Comparison of ENCODE assay signal across 14 mouse cellular contexts in genomic region chr11:96338957-96339855, GRCm38 (mm10). TPM values are rescaled to one million over a fixed set of nuclear protein-coding genes. Genes with fewer than 3 reads are reported as not detected.
DNase-seq lines count a peak whose midpoint lies in the region; ATAC-seq lines count a peak whose summit lies in the region.
"Had no signal": no experiment of that assay in that cellular context is flagged by ENCODE, and none has a peak within 500 bp of the region (broad histone marks: within the 10 kb centered on the region; RNA-seq: fewer than 3 reads in every experiment).

No protein-coding gene starts in this region.

- peaks cover 96% of the 10 kb centered on the region for H3K27me3 ChIP-seq in heart, embryonic 15.5 days
- peaks cover 25% of the 10 kb centered on the region for H3K27me3 ChIP-seq in hindbrain, embryonic 16.5 days (replicated peaks; ENCODE audit: control insufficient read depth, insufficient read depth, low read length)
- H3K27me3 ChIP-seq in neural tube, embryonic 11.5 days (ENCODE audit: control insufficient read depth, insufficient read depth, low read length) = no peaks in the 10 kb centered on the region

- no peak for ATAC-seq in heart, embryonic 15.5 days (replicated peaks; ENCODE audit: insufficient number of reproducible peaks, insufficient read depth, low FRiP score, low read depth)
- no peak for ATAC-seq in hindbrain, embryonic 16.5 days
- ATAC-seq in neural tube, embryonic 11.5 days (ENCODE audit: insufficient read depth, low FRiP score, low TSS enrichment) = no peak

- peak overlapping the region; percentile 60; the same call in 1 of the 2 replicates for H3K27ac ChIP-seq in heart, embryonic 15.5 days
- H3K27ac ChIP-seq in hindbrain, embryonic 16.5 days (ENCODE audit: low read depth, low read length) = peak overlapping the region; percentile 91
- H3K27ac ChIP-seq in neural tube, embryonic 11.5 days (ENCODE audit: low read depth, low read length) = peak overlapping the region; percentile 100
- H3K27ac ChIP-seq: embryonic facial prominence, embryonic 15.5 days; midbrain, embryonic 10.5 days had no signal

- no peak for DNase-seq in heart, postnatal 4 days
- DNase-seq in adrenal gland, postnatal 10 days = peak; percentile 22
- peak; percentile 54 for DNase-seq in neural tube, embryonic 11.5 days (ENCODE audit: low spot score)
- DNase-seq in right cerebral cortex, adult 18-20 months = no peak
- DNase-seq in cerebellum, adult 18-20 months = no peak
- DNase-seq in cerebellum, adult 11 months = no peak
- DNase-seq: cerebellum, postnatal 25 days had no signal

- WGBS in heart, embryonic 15.5 days = 42% methylated on average over 7 of the region's 7 CpGs
- WGBS in hindbrain, embryonic 16.5 days = 16% methylated on average over 7 of the region's 7 CpGs
- WGBS in neural tube, embryonic 11.5 days = 9% methylated on average over 7 of the region's 7 CpGs

- no peak overlapping the region for H3K9ac ChIP-seq in heart, embryonic 15.5 days
- H3K9ac ChIP-seq in hindbrain, embryonic 16.5 days (ENCODE audit: low read depth, low read length) = peak overlapping the region; percentile 3; the same call in 1 of the 2 replicates
- H3K9ac ChIP-seq in neural tube, embryonic 11.5 days (ENCODE audit: low read length) = peak overlapping the region; percentile 100
- H3K9ac ChIP-seq: embryonic facial prominence, embryonic 15.5 days had no signal

- peak overlapping the region; percentile 9; the same call in 1 of the 2 replicates for H3K4me2 ChIP-seq in heart, embryonic 15.5 days
- H3K4me2 ChIP-seq in hindbrain, embryonic 16.5 days (ENCODE audit: low read length) = peak overlapping the region; percentile 62
- peak overlapping the region; percentile 100 for H3K4me2 ChIP-seq in neural tube, embryonic 11.5 days (ENCODE audit: low read depth)
- H3K4me2 ChIP-seq: embryonic facial prominence, embryonic 15.5 days had no signal

- H3K9me3 ChIP-seq in heart, embryonic 15.5 days (replicated peaks) = no peaks in the 10 kb centered on the region
- H3K9me3 ChIP-seq in hindbrain, embryonic 16.5 days (ENCODE audit: control insufficient read depth, low read length) = no peaks in the 10 kb centered on the region
- no peaks in the 10 kb centered on the region for H3K9me3 ChIP-seq in neural tube, embryonic 11.5 days (ENCODE audit: control insufficient read depth, low read length)
- H3K9me3 ChIP-seq: embryonic facial prominence, embryonic 15.5 days; midbrain, embryonic 10.5 days had no signal

- H3K36me3 ChIP-seq in heart, embryonic 15.5 days = no peaks in the 10 kb centered on the region
- no peaks in the 10 kb centered on the region for H3K36me3 ChIP-seq in hindbrain, embryonic 16.5 days (ENCODE audit: control insufficient read depth, insufficient read depth, low read length)
- peaks cover 3% of the 10 kb centered on the region; the same call in 1 of the 2 replicates for H3K36me3 ChIP-seq in neural tube, embryonic 11.5 days (ENCODE audit: control insufficient read depth, insufficient read depth, low read length)
- H3K36me3 ChIP-seq: embryonic facial prominence, embryonic 15.5 days; midbrain, embryonic 10.5 days had no signal

- peaks cover 14% of the 10 kb centered on the region for H3K4me1 ChIP-seq in heart, embryonic 15.5 days (replicated peaks)
- H3K4me1 ChIP-seq in hindbrain, embryonic 16.5 days (ENCODE audit: control insufficient read depth, insufficient read depth, low read depth, low read length) = peaks cover 7% of the 10 kb centered on the region
- H3K4me1 ChIP-seq in neural tube, embryonic 11.5 days (ENCODE audit: control insufficient read depth, insufficient read depth, low read length) = peaks cover 85% of the 10 kb centered on the region

- H3K4me3 ChIP-seq in heart, embryonic 15.5 days = no peak overlapping the region
- H3K4me3 ChIP-seq in hindbrain, embryonic 16.5 days (ENCODE audit: low read length) = peak overlapping the region; percentile 6; the same call in 1 of the 2 replicates
- H3K4me3 ChIP-seq in neural tube, embryonic 11.5 days (ENCODE audit: low read depth, low read length) = peak overlapping the region; percentile 60
- H3K4me3 ChIP-seq: embryonic facial prominence, embryonic 15.5 days; midbrain, embryonic 10.5 days had no signal

RNA-seq across cellular contexts. Expression of gene Hoxb2, which starts 11.1 kb away (rescaled TPM):
- 3.7 and 6.8 TPM in 2 replicates for polyA plus RNA-seq in heart, embryonic 15.5 days (2015; fragmentation: Nextera tagmentation; extraction: Ambion mirVana)
- 1 to 10 TPM; 1.3 to 2.2 TPM for total RNA-seq in heart, postnatal 4 days (2021)
- 10 to 100 TPM; 16.3 to 16.7 TPM for total RNA-seq in adrenal gland, postnatal 10 days (2021)
- polyA plus RNA-seq in hindbrain, embryonic 16.5 days (2015; fragmentation: Nextera tagmentation; extraction: Ambion mirVana) = 20.0 and 20.8 TPM in 2 replicates
- polyA plus RNA-seq in neural tube, embryonic 11.5 days (2014; fragmentation: Nextera tagmentation; extraction: Ambion mirVana) = 88.2 and 89.0 TPM in 2 replicates
- polyA plus RNA-seq: frontal cortex, adult 2 months had no signal

RNA-seq across cellular contexts. Expression of gene Hoxb3, which starts 16.1 kb away (rescaled TPM):
- 0.71 and 0.98 TPM in 2 replicates for polyA plus RNA-seq in heart, embryonic 15.5 days (2015; fragmentation: Nextera tagmentation; extraction: Ambion mirVana)
- total RNA-seq in heart, postnatal 4 days (2021) = 1 to 10 TPM; 1.4 to 1.5 TPM
- total RNA-seq in adrenal gland, postnatal 10 days (2021) = 10 to 100 TPM; 13.7 to 24.8 TPM
- polyA plus RNA-seq in hindbrain, embryonic 16.5 days (2015; fragmentation: Nextera tagmentation; extraction: Ambion mirVana) = 4.8 and 5.6 TPM in 2 replicates
- polyA plus RNA-seq in neural tube, embryonic 11.5 days (2014; fragmentation: Nextera tagmentation; extraction: Ambion mirVana) = 10.3 and 14.2 TPM in 2 replicates
- polyA plus RNA-seq: frontal cortex, adult 2 months; midbrain, embryonic 10.5 days had no signal

RNA-seq across cellular contexts. Expression of gene Hoxb4, which starts 21.1 kb away (rescaled TPM):
- 0.31 and 0.70 TPM in 2 replicates for polyA plus RNA-seq in heart, embryonic 15.5 days (2015; fragmentation: Nextera tagmentation; extraction: Ambion mirVana)
- 1 to 10 TPM in 1 of 2 experiments, under 1 TPM in 1; 0.74 to 1.0 TPM for total RNA-seq in heart, postnatal 4 days (2021)
- 10 to 100 TPM in 1 of 2 experiments, 1 to 10 TPM in 1; 8.4 to 15.9 TPM for total RNA-seq in adrenal gland, postnatal 10 days (2021)
- 2.5 and 3.3 TPM in 2 replicates for polyA plus RNA-seq in hindbrain, embryonic 16.5 days (2015; fragmentation: Nextera tagmentation; extraction: Ambion mirVana)
- 3.1 and 3.8 TPM in 2 replicates for polyA plus RNA-seq in neural tube, embryonic 11.5 days (2014; fragmentation: Nextera tagmentation; extraction: Ambion mirVana)
- polyA plus RNA-seq: frontal cortex, adult 2 months; midbrain, embryonic 10.5 days had no signal

RNA-seq across cellular contexts. Expression of gene Hoxb1, which starts 26.3 kb away (rescaled TPM):
- polyA plus RNA-seq in heart, embryonic 15.5 days (2015; fragmentation: Nextera tagmentation; extraction: Ambion mirVana) = not detected in 2 replicates
- not detected for total RNA-seq in heart, postnatal 4 days (2021)
- total RNA-seq in adrenal gland, postnatal 10 days (2021) = not detected
- polyA plus RNA-seq in hindbrain, embryonic 16.5 days (2015; fragmentation: Nextera tagmentation; extraction: Ambion mirVana) = 0.21 and 0.35 TPM in 2 replicates
- 15.7 and 17.2 TPM in 2 replicates for polyA plus RNA-seq in neural tube, embryonic 11.5 days (2014; fragmentation: Nextera tagmentation; extraction: Ambion mirVana)
- total RNA-seq: heart, adult 8-10 months had no signal
- polyA plus RNA-seq: embryonic facial prominence, embryonic 15.5 days; frontal cortex, adult 2 months; spleen, adult 2 months had no signal

RNA-seq across cellular contexts. Expression of gene Hoxb5, which starts 36.1 kb away (rescaled TPM):
- polyA plus RNA-seq in heart, embryonic 15.5 days (2015; fragmentation: Nextera tagmentation; extraction: Ambion mirVana) = 1.4 and 3.3 TPM in 2 replicates
- total RNA-seq in heart, postnatal 4 days (2021) = under 1 TPM in 1 of 2 experiments, not detected in 1; 0.32 TPM
- total RNA-seq in adrenal gland, postnatal 10 days (2021) = 10 to 100 TPM; 12.1 to 17.1 TPM
- 120 and 133 TPM in 2 replicates for polyA plus RNA-seq in hindbrain, embryonic 16.5 days (2015; fragmentation: Nextera tagmentation; extraction: Ambion mirVana)
- 49.0 and 49.1 TPM in 2 replicates for polyA plus RNA-seq in neural tube, embryonic 11.5 days (2014; fragmentation: Nextera tagmentation; extraction: Ambion mirVana)
- polyA plus RNA-seq: embryonic facial prominence, embryonic 15.5 days; frontal cortex, adult 2 months; midbrain, embryonic 10.5 days had no signal

Comparison
In these comparisons a context has a peak if more than half of its experiments do, and no peak if none do; other contexts are left out.
1. H3K4me2 ChIP-seq: peak in every context shown above with its lines; median percentile 100 in neural tube, embryonic 11.5 days; 62 in hindbrain, embryonic 16.5 days; 9 in heart, embryonic 15.5 days.
2. DNase-seq: peak in adrenal gland, postnatal 10 days (single experiment) and neural tube, embryonic 11.5 days (single experiment); none in heart, postnatal 4 days (single experiment), right cerebral cortex, adult 18-20 months (single experiment), cerebellum, adult 18-20 months (0 of 2) and cerebellum, adult 11 months (single experiment).
3. Peak in every context shown above with its lines, with median percentiles within 50 percentile points of each other: H3K27ac ChIP-seq.